10 mouse cellular contexts compared by ENCODE assay signal in genomic region chr10:80421651-80422472, GRCm38 (mm10). TPM values are rescaled to one million over a fixed set of nuclear protein-coding genes. Genes with fewer than 3 reads are reported as not detected.
A peak's percentile ranks its signal among the peaks of the same experiment; 100 is the strongest.
DNase-seq lines count a peak whose midpoint lies in the region; ATAC-seq and TF ChIP-seq lines count a peak whose summit lies in the region.
"Had no signal": no experiment of that assay in that cellular context is flagged by ENCODE, and none has a peak within 500 bp of the region (broad histone marks: within the 10 kb centered on the region; RNA-seq: fewer than 3 reads in every experiment).

No protein-coding gene starts in this region.

- 0 out of 2 replicates have a peak, but pooled peaks have one; percentile 24 for ATAC-seq in hindbrain, embryonic 14.5 days (ENCODE audit: low FRiP score)
- no peak for ATAC-seq in midbrain, postnatal 0 days (ENCODE audit: low FRiP score)
- no peak for ATAC-seq in frontal cortex, adult (ENCODE audit: low TSS enrichment)

- no peaks in the 10 kb centered on the region for H3K27me3 ChIP-seq in heart, embryonic 10.5 days (ENCODE audit: insufficient read depth, poor library complexity, severe bottlenecking)
- no peaks in the 10 kb centered on the region for H3K27me3 ChIP-seq in hindbrain, embryonic 14.5 days (ENCODE audit: control insufficient read depth, insufficient read depth, low read length)
- H3K27me3 ChIP-seq in midbrain, postnatal 0 days (ENCODE audit: insufficient read depth, low read length): no peaks in the 10 kb centered on the region
- H3K27me3 ChIP-seq: embryonic facial prominence, embryonic 12.5 days had no signal

- peak; percentile 84 for DNase-seq in heart, embryonic 10.5 days (ENCODE audit: low spot score)
- no peak for DNase-seq in heart, adult 11 months
- DNase-seq in adrenal gland, postnatal 14 days: peak; percentile 77
- DNase-seq in hindbrain, embryonic 14.5 days (ENCODE audit: low spot score): no peak
- no peak for DNase-seq in midbrain, postnatal 0 days (ENCODE audit: low spot score)
- no peak for DNase-seq in Muller cell, postnatal 12 days (ENCODE audit: inconsistent ontology term)
- no peak for DNase-seq in gastrocnemius, postnatal 10 days
- DNase-seq: heart, adult 2 months had no signal

- peaks cover 42% of the 10 kb centered on the region for H3K4me1 ChIP-seq in heart, embryonic 10.5 days
- peaks cover 23% of the 10 kb centered on the region; the same call in 1 of the 2 replicates for H3K4me1 ChIP-seq in hindbrain, embryonic 14.5 days (replicated peaks; ENCODE audit: control insufficient read depth, insufficient read depth, low read length)
- no peaks in the 10 kb centered on the region; the same call in 1 of the 2 replicates for H3K4me1 ChIP-seq in midbrain, postnatal 0 days (ENCODE audit: insufficient read depth, low read length)

- no peaks in the 10 kb centered on the region for H3K9me3 ChIP-seq in heart, embryonic 10.5 days
- H3K9me3 ChIP-seq in hindbrain, embryonic 14.5 days (ENCODE audit: control insufficient read depth, low read length): no peaks in the 10 kb centered on the region
- H3K9me3 ChIP-seq in midbrain, postnatal 0 days (ENCODE audit: low read length): no peaks in the 10 kb centered on the region

- WGBS in heart, embryonic 10.5 days: 75% methylated on average over 9 of the region's 9 CpGs
- 75% methylated on average over 9 of the region's 9 CpGs for WGBS in hindbrain, embryonic 14.5 days
- 76% methylated on average over 9 of the region's 9 CpGs for WGBS in midbrain, postnatal 0 days

- peaks cover 99% of the 10 kb centered on the region for H3K36me3 ChIP-seq in heart, embryonic 10.5 days
- H3K36me3 ChIP-seq in hindbrain, embryonic 14.5 days (replicated peaks; ENCODE audit: control insufficient read depth, insufficient read depth): peaks cover 79% of the 10 kb centered on the region
- peaks cover 59% of the 10 kb centered on the region for H3K36me3 ChIP-seq in midbrain, postnatal 0 days (ENCODE audit: insufficient read depth, low read length)

- H3K27ac ChIP-seq in heart, embryonic 10.5 days: peak overlapping the region; percentile 48; the same call in 1 of the 2 replicates
- H3K27ac ChIP-seq in hindbrain, embryonic 14.5 days: peak overlapping the region; percentile 80
- peak overlapping the region; percentile 19 for H3K27ac ChIP-seq in midbrain, postnatal 0 days (ENCODE audit: low read depth, low read length)
- H3K27ac ChIP-seq: embryonic facial prominence, embryonic 12.5 days; heart, adult 2 months had no signal

- H3K4me3 ChIP-seq in heart, embryonic 10.5 days: no peak overlapping the region
- H3K4me3 ChIP-seq in hindbrain, embryonic 14.5 days (replicated peaks; ENCODE audit: low read length): no peak overlapping the region
- H3K4me3 ChIP-seq in midbrain, postnatal 0 days (ENCODE audit: low read depth, low read length): no peak overlapping the region
- H3K4me3 ChIP-seq: embryonic facial prominence, embryonic 12.5 days; heart, adult 2 months had no signal

- H3K4me2 ChIP-seq in hindbrain, embryonic 14.5 days (replicated peaks): peak overlapping the region; percentile 19
- H3K4me2 ChIP-seq in midbrain, postnatal 0 days (ENCODE audit: low read depth, low read length, poor library complexity, severe bottlenecking): no peak overlapping the region
- H3K4me2 ChIP-seq: embryonic facial prominence, embryonic 12.5 days had no signal

- TF ChIP-seq CTCF in midbrain, postnatal 0 days (IDR thresholded peaks at IDR 0.05): no peak

- peak overlapping the region; percentile 32 for H3K9ac ChIP-seq in hindbrain, embryonic 14.5 days
- H3K9ac ChIP-seq in midbrain, postnatal 0 days (replicated peaks; ENCODE audit: low read length, poor library complexity, severe bottlenecking): no peak overlapping the region
- H3K9ac ChIP-seq: embryonic facial prominence, embryonic 12.5 days had no signal

RNA-seq across cellular contexts. Expression of gene Tcf3, which starts 11.6 kb away (rescaled TPM):
- polyA plus RNA-seq in heart, embryonic 10.5 days (2016; fragmentation: Nextera tagmentation; extraction: Ambion mirVana): 80.6 and 140 TPM in 2 replicates
- total RNA-seq in adrenal gland, postnatal 14 days (2021): 54.4 and 61.8 TPM in 2 replicates
- 41.3 and 46.5 TPM in 2 replicates for polyA plus RNA-seq in hindbrain, embryonic 14.5 days (2014; fragmentation: Nextera tagmentation; extraction: Ambion mirVana)
- total RNA-seq in midbrain, postnatal 0 days (2014; rRNA removed): 69.6 and 91.1 TPM in 2 replicates
- polyA plus RNA-seq in midbrain, postnatal 0 days (2015; fragmentation: Nextera tagmentation; extraction: Ambion mirVana): 24.8 and 25.1 TPM in 2 replicates
- total RNA-seq in gastrocnemius, postnatal 10 days (2021): 10 to 100 TPM; 33.0 to 43.2 TPM

RNA-seq across cellular contexts. Expression of gene Uqcr11, which starts 15.2 kb away (rescaled TPM):
- polyA plus RNA-seq in heart, embryonic 10.5 days (2016; fragmentation: Nextera tagmentation; extraction: Ambion mirVana): 973 and 1,195 TPM in 2 replicates
- total RNA-seq in adrenal gland, postnatal 14 days (2021): 1,202 and 1,279 TPM in 2 replicates
- polyA plus RNA-seq in hindbrain, embryonic 14.5 days (2014; fragmentation: Nextera tagmentation; extraction: Ambion mirVana): 675 and 804 TPM in 2 replicates
- 295 and 379 TPM in 2 replicates for total RNA-seq in midbrain, postnatal 0 days (2014; rRNA removed)
- polyA plus RNA-seq in midbrain, postnatal 0 days (2015; fragmentation: Nextera tagmentation; extraction: Ambion mirVana): 638 and 795 TPM in 2 replicates
- 100 to 1,000 TPM; 725 to 806 TPM for total RNA-seq in gastrocnemius, postnatal 10 days (2021)

RNA-seq across cellular contexts. Expression of gene Mbd3, which starts 22.5 kb away (rescaled TPM):
- polyA plus RNA-seq in heart, embryonic 10.5 days (2016; fragmentation: Nextera tagmentation; extraction: Ambion mirVana): 237 and 315 TPM in 2 replicates
- total RNA-seq in adrenal gland, postnatal 14 days (2021): 106 and 116 TPM in 2 replicates
- 152 and 161 TPM in 2 replicates for polyA plus RNA-seq in hindbrain, embryonic 14.5 days (2014; fragmentation: Nextera tagmentation; extraction: Ambion mirVana)
- 30.4 and 47.0 TPM in 2 replicates for total RNA-seq in midbrain, postnatal 0 days (2014; rRNA removed)
- polyA plus RNA-seq in midbrain, postnatal 0 days (2015; fragmentation: Nextera tagmentation; extraction: Ambion mirVana): 154 and 157 TPM in 2 replicates
- total RNA-seq in gastrocnemius, postnatal 10 days (2021): 100 to 1,000 TPM; 107 to 120 TPM

RNA-seq across cellular contexts. Expression of gene Mex3d, which starts 34.4 kb away (rescaled TPM):
- polyA plus RNA-seq in heart, embryonic 10.5 days (2016; fragmentation: Nextera tagmentation; extraction: Ambion mirVana): 2.1 and 5.0 TPM in 2 replicates
- total RNA-seq in adrenal gland, postnatal 14 days (2021): 21.8 and 22.8 TPM in 2 replicates
- polyA plus RNA-seq in hindbrain, embryonic 14.5 days (2014; fragmentation: Nextera tagmentation; extraction: Ambion mirVana): 12.3 and 13.3 TPM in 2 replicates
- total RNA-seq in midbrain, postnatal 0 days (2014; rRNA removed): 118 and 147 TPM in 2 replicates
- 12.5 and 13.9 TPM in 2 replicates for polyA plus RNA-seq in midbrain, postnatal 0 days (2015; fragmentation: Nextera tagmentation; extraction: Ambion mirVana)
- total RNA-seq in gastrocnemius, postnatal 10 days (2021): 10 to 100 TPM in 1 of 2 experiments, 1 to 10 TPM in 1; 8.9 to 12.2 TPM

Comparison
In these comparisons a context has a peak if more than half of its experiments do, and no peak if none do; other contexts are left out.
1. DNase-seq: peak in heart, embryonic 10.5 days (single experiment) and adrenal gland, postnatal 14 days (single experiment); none in heart, adult 11 months (single experiment), hindbrain, embryonic 14.5 days (single experiment), midbrain, postnatal 0 days (single experiment), Muller cell, postnatal 12 days (single experiment) and gastrocnemius, postnatal 10 days (single experiment).
2. H3K27ac ChIP-seq: peak in every context shown above with its lines; median percentile 80 in hindbrain, embryonic 14.5 days; 48 in heart, embryonic 10.5 days; 19 in midbrain, postnatal 0 days.